Mouse (Mus musculus) right cerebral cortex, adult 2 months (tissue): Measurements from ENCODE around the gene Hk1.
A peak's percentile ranks its signal among the peaks of the same experiment; 100 is the strongest.

Experiments used
- DNase-seq, 2 experiments: peaks; one replicate each; pipeline ENCODE4 v3.0.0; 2021 to 2022; ENCODE audit warnings: low spot score in 2 of 2

Hk1 gene

GRCm38 (mm10) chr10:62320402-62320978, 59.2 kb downstream of the Hk1 start:
- no peak for DNase-seq

- no peak for DNase-seq
These were observed 60.6 kb downstream of the Hk1 start for GRCm38 (mm10) chr10:62319154-62319553.

GRCm38 (mm10) chr10:62316467-62316866, 63.2 kb downstream of the Hk1 start:
- no peak for DNase-seq

- DNase-seq, result no peak
These were observed 65.8 kb downstream of the Hk1 start for GRCm38 (mm10) chr10:62313885-62314424.

- no peak for DNase-seq
These were observed 66.6 kb downstream of the Hk1 start for GRCm38 (mm10) chr10:62313140-62313539.

GRCm38 (mm10) chr10:62311464-62311863, 68.2 kb downstream of the Hk1 start:
- peak in 1 of 2 experiments; percentile 49 for DNase-seq

GRCm38 (mm10) chr10:62310259-62311039, 69.3 kb downstream of the Hk1 start:
- no peak for DNase-seq

GRCm38 (mm10) chr10:62309593-62309992, 70.1 kb downstream of the Hk1 start:
- DNase-seq, result no peak

GRCm38 (mm10) chr10:62308896-62309491, 70.7 kb downstream of the Hk1 start:
- DNase-seq, result no peak

GRCm38 (mm10) chr10:62306483-62306882, 73.2 kb downstream of the Hk1 start:
- DNase-seq, result no peak

- DNase-seq, result no peak
These were observed 74.6 kb downstream of the Hk1 start for GRCm38 (mm10) chr10:62305090-62305489.

- DNase-seq, result peak; percentile 66 to 70
These were observed 79.5 kb downstream of the Hk1 start for GRCm38 (mm10) chr10:62300006-62300827.

GRCm38 (mm10) chr10:62296086-62296872, 83.4 kb downstream of the Hk1 start:
- no peak for DNase-seq

- peak in 1 of 2 experiments; percentile 16 for DNase-seq
These were observed 85.6 kb downstream of the Hk1 start for GRCm38 (mm10) chr10:62294112-62294511.

GRCm38 (mm10) chr10:62287460-62288124, 92.1 kb downstream of the Hk1 start:
- no peak for DNase-seq

- DNase-seq, result no peak
These were observed 96.4 kb downstream of the Hk1 start for GRCm38 (mm10) chr10:62283206-62283792.

GRCm38 (mm10) chr10:62282782-62283181, 96.9 kb downstream of the Hk1 start:
- peak; percentile 32 to 50 for DNase-seq

- DNase-seq, result no peak
These were observed 100.0 kb downstream of the Hk1 start for GRCm38 (mm10) chr10:62279671-62280070.

GRCm38 (mm10) chr10:62279066-62279465, 100.6 kb downstream of the Hk1 start:
- DNase-seq, result no peak
